Mouse (Mus musculus) megakaryocyte, adult 5-6 weeks (primary cell): ENCODE measurements around the gene Rnaseh2a. TPM values are rescaled to one million over a fixed set of nuclear protein-coding genes. Genes with fewer than 3 reads are reported as not detected.
A peak's percentile ranks its signal among the peaks of the same experiment; 100 is the strongest.

Experiments
- ATAC-seq: 2 replicates; pipeline ENCODE4 v1.8.0; 2016; ENCODE audit warnings: mild to moderate bottlenecking, inconsistent platforms; ENCODE audit not compliant: poor library complexity, severe bottlenecking
- total RNA-seq, 2 experiments: library from RNA; stranded (forward) in 1 of 2; stranded (reverse) in 1 of 2; fragments of 153-499, 151-499 nt in 1 of 2; fragments of 221-1000, 200-1000 nt in 1 of 2; gene quantifications; 2 replicates each; pipeline versions ENCODE4 v1.2.3 to v1.2.4; 2015 to 2017

Rnaseh2a gene
- total RNA-seq, 2 experiments from 2014 or later, result 49.0 to 75.8 TPM

GRCm38 (mm10) chr8:84984294-84985048 is 14.9 kb upstream of the Rnaseh2a start:
- no peak for ATAC-seq

- no peak for ATAC-seq
These were observed 13.0 kb upstream of the Rnaseh2a start for GRCm38 (mm10) chr8:84982499-84983011.

GRCm38 (mm10) chr8:84981644-84982498 is 12.3 kb upstream of the Rnaseh2a start:
- no peak for ATAC-seq

GRCm38 (mm10) chr8:84980622-84981358 is 11.2 kb upstream of the Rnaseh2a start:
- no peak for ATAC-seq

- ATAC-seq, result peak; percentile 31
These were observed 10.2 kb upstream of the Rnaseh2a start for GRCm38 (mm10) chr8:84979599-84980421.

GRCm38 (mm10) chr8:84978248-84978940 is 8.8 kb upstream of the Rnaseh2a start, which contains the start of gene Junb:
Gene Junb (minus strand): TSS chr8:84978718.
- peak; percentile 43 for ATAC-seq

- peak; percentile 4 for ATAC-seq
These were observed 8.1 kb upstream of the Rnaseh2a start for GRCm38 (mm10) chr8:84977435-84978247.

- ATAC-seq, result no peak
These were observed 7.3 kb upstream of the Rnaseh2a start for GRCm38 (mm10) chr8:84976763-84977434.

GRCm38 (mm10) chr8:84976031-84976762 is 6.6 kb upstream of the Rnaseh2a start:
- ATAC-seq, result peak; percentile 15

- no peak for ATAC-seq
These were observed 5.9 kb upstream of the Rnaseh2a start for GRCm38 (mm10) chr8:84975434-84975833.

- no peak for ATAC-seq
These were observed 5.1 kb upstream of the Rnaseh2a start for GRCm38 (mm10) chr8:84974543-84975142.

- ATAC-seq, result no peak
These were observed 4.4 kb upstream of the Rnaseh2a start for GRCm38 (mm10) chr8:84973803-84974542.

- no peak for ATAC-seq
These were observed 3.5 kb upstream of the Rnaseh2a start for GRCm38 (mm10) chr8:84973079-84973478.

GRCm38 (mm10) chr8:84970913-84971312 is 1.3 kb upstream of the Rnaseh2a start:
- no peak for ATAC-seq

GRCm38 (mm10) chr8:84970135-84970790 is 696 bp upstream of the Rnaseh2a start:
- ATAC-seq, result no peak

GRCm38 (mm10) chr8:84968650-84969049 is 917 bp downstream of the Rnaseh2a start:
- ATAC-seq, result no peak
